Mouse (Mus musculus) Muller cell, postnatal 12 days (primary cell): Measurements from ENCODE around the gene Npy5r.

Experiments used
- DNase-seq: peaks from one replicate; pipeline ENCODE4 v3.0.0-alpha.2; 2015; ENCODE audit errors: inconsistent ontology term

Gene Npy5r

GRCm38 (mm10) chr8:66687511-66688329 is at the start of gene Npy5r:
Gene Npy5r, minus strand, starts transcription at chr8:66688128.
- peak; percentile 52 for DNase-seq

GRCm38 (mm10) chr8:66731957-66732356 is 44.0 kb upstream of the Npy5r start:
- no peak for DNase-seq

GRCm38 (mm10) chr8:66729446-66729845 is 41.5 kb upstream of the Npy5r start:
- no peak for DNase-seq

GRCm38 (mm10) chr8:66722835-66723234 is 34.9 kb upstream of the Npy5r start:
- DNase-seq = no peak

- no peak for DNase-seq
Observed at GRCm38 (mm10) chr8:66714324-66714975, 26.5 kb upstream of the Npy5r start.

- DNase-seq = no peak
Observed at GRCm38 (mm10) chr8:66698782-66699181, 10.9 kb upstream of the Npy5r start.

- DNase-seq = no peak
Observed at GRCm38 (mm10) chr8:66698011-66698410, 10.1 kb upstream of the Npy5r start.

GRCm38 (mm10) chr8:66696970-66697843 is 9.3 kb upstream of the Npy5r start, which contains the start of gene Npy1r:
Gene Npy1r, plus strand, starts transcription at chr8:66697192.
- peak; percentile 52 for DNase-seq

- no peak for DNase-seq
Observed at GRCm38 (mm10) chr8:66690402-66690801, 2.5 kb upstream of the Npy5r start.

GRCm38 (mm10) chr8:66688799-66689198 is 871 bp upstream of the Npy5r start:
- no peak for DNase-seq

- DNase-seq = no peak
Observed at GRCm38 (mm10) chr8:66688395-66688794, 467 bp upstream of the Npy5r start.

- DNase-seq = peak; percentile 37
Observed at GRCm38 (mm10) chr8:66681261-66681660, 6.7 kb downstream of the Npy5r start.

GRCm38 (mm10) chr8:66630721-66631120 is 57.2 kb downstream of the Npy5r start:
- no peak for DNase-seq
